Mouse (Mus musculus) left cerebral cortex, adult 9 months (tissue): Measurements from ENCODE around the gene Fam216b.

Experiments used
- DNase-seq, 2 experiments: peaks; one replicate each; pipeline ENCODE4 v3.0.0; 2022; ENCODE audit warnings: low spot score in 2 of 2

The Fam216b gene

GRCm38 (mm10) chr14:78043079-78043478 lies 45.7 kb downstream of the Fam216b start:
- DNase-seq = no peak

GRCm38 (mm10) chr14:78041886-78042526 lies 46.8 kb downstream of the Fam216b start:
- DNase-seq = no peak

GRCm38 (mm10) chr14:78040643-78041042 lies 48.2 kb downstream of the Fam216b start:
- DNase-seq = no peak

- no peak for DNase-seq
Measured at GRCm38 (mm10) chr14:78038876-78039275, 49.9 kb downstream of the Fam216b start.
